Mouse (Mus musculus): ENCODE measurements around the gene Tppp3. TPM values are rescaled to one million over a fixed set of nuclear protein-coding genes. Genes with fewer than 3 reads are reported as not detected.

Gene Tppp3
- polyA plus RNA-seq (2012; ENCODE audit: low replicate concordance): 2.1 and 3.3 TPM in 2 replicates

DNA sequence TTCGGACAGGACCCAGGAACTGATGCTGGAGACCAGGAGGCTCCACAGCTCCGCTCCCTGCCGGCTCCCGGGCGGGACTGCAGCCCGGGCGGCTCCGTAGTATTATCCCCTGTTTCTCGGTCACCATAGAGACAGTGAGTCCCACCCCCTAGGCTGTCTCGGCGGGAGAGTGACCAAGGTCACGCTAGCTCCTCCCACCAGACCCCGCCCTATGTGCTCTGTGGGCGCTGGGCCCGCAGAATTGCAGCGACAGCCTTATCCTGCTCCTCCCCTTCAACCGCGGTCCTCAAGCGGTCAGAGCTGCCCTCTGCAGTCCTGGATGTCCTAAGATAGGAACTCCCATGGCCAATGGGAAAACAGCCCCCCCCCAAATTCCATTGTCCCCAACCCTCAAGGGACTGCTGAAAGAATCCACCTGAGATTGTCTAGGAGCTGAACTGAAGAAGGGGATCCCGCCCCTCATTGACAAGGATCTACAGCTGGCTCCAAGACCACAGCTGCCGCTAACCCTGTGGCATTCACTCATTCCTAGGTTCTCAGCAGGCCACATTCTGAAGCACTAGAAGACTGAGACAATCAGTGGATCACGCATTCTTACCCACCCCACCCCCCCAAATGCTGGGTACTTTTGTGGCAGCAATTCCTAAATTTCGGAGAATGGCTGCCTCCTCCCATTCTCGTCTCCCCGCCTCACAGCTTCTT lies at the start of gene Tppp3:
Tppp3 (minus strand) TSS at position 213 of the 702 bp plus-strand sequence.

DNA sequence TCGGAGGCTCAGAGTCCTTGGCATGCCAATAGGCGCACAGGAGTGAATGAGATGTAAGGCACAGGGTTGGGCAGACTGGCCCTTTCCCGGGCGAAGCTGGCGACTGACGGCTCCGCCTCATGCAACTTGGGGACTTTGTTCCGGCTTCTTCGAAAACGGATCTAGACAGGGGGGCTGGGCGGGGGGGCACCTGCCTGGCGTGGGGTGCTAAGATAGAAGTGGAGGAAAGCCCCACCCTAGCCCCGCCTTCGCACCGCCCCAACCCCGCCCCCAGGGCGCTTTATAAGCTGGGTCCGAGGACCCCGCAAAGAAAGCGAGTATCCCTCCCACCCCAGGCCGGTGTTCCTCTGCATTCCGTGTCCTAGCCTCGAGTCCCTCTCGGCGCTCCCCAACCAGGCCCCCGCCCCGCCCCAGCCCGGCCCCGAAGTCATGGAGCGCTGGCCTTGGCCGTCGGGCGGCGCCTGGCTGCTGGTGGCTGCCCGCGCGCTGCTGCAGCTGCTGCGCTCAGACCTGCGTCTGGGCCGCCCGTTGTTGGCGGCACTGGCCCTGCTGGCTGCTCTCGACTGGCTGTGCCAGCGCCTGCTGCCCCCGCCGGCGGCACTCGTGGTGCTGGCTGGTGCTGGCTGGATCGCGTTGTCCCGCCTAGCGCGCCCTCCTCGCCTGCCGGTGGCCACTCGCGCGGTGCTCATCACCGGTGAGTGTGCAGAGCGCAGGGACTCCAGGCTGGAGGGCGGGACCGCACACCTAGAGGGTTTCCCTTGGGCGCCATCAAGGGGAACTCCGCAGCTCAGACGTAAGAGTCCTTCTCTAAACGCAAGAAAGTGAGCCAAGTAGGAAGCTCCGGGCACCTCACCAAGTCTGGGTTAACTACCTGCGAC lies 47.3 kb upstream of the Tppp3 start, which contains the start of gene Hsd11b2:
Hsd11b2 (plus strand) TSS at position 320 of the 878 bp plus-strand sequence.

GRCm38 (mm10) chr8:105496439-105497180 lies 25.3 kb upstream of the Tppp3 start, which contains the start of gene Zdhhc1:
TSS of gene Zdhhc1 (minus strand) at chr8:105496902.

Other genes with a start within 250 kb of the Tppp3 start
- gene D230025D16Rik, start 246.4 kb downstream of the Tppp3 start, polyA plus RNA-seq (2012; ENCODE audit: low replicate concordance): 4.3 and 5.7 TPM in 2 replicates
- gene B3gnt9, start 216.4 kb downstream of the Tppp3 start, polyA plus RNA-seq (2012; ENCODE audit: low replicate concordance): 9.6 and 20.1 TPM in 2 replicates
- 23.2 and 23.7 TPM in 2 replicates for gene Tradd, start 206.9 kb downstream of the Tppp3 start, polyA plus RNA-seq (2012; ENCODE audit: low replicate concordance)
- gene Fbxl8, start 206.9 kb downstream of the Tppp3 start, polyA plus RNA-seq (2012; ENCODE audit: low replicate concordance): 9.4 and 9.9 TPM in 2 replicates
- gene Hsf4, start 201.7 kb downstream of the Tppp3 start, polyA plus RNA-seq (2012; ENCODE audit: low replicate concordance): 0.42 and 0.66 TPM in 2 replicates
- gene Nol3, start 195.4 kb downstream of the Tppp3 start, polyA plus RNA-seq (2012; ENCODE audit: low replicate concordance): 0.16 and 0.17 TPM in 2 replicates
- 0.70 and 1.6 TPM in 2 replicates for gene 4931428F04Rik, start 181.7 kb downstream of the Tppp3 start, polyA plus RNA-seq (2012; ENCODE audit: low replicate concordance)
- gene Exoc3l, start 175.4 kb downstream of the Tppp3 start, polyA plus RNA-seq (2012; ENCODE audit: low replicate concordance): 8.9 and 13.3 TPM in 2 replicates
- 112 and 208 TPM in 2 replicates for gene E2f4, start 173.9 kb downstream of the Tppp3 start, polyA plus RNA-seq (2012; ENCODE audit: low replicate concordance)
- gene Elmo3, start 165.9 kb downstream of the Tppp3 start, polyA plus RNA-seq (2012; ENCODE audit: low replicate concordance): 1.1 and 2.1 TPM in 2 replicates
- gene Lrrc29, start 145.2 kb downstream of the Tppp3 start, polyA plus RNA-seq (2012; ENCODE audit: low replicate concordance): 1.7 and 5.1 TPM in 2 replicates
- 33.2 and 55.2 TPM in 2 replicates for gene Tmem208, start 145.2 kb downstream of the Tppp3 start, polyA plus RNA-seq (2012; ENCODE audit: low replicate concordance)
- 12.1 and 15.3 TPM in 2 replicates for gene Fhod1, start 123.6 kb downstream of the Tppp3 start, polyA plus RNA-seq (2012; ENCODE audit: low replicate concordance)
- gene Slc9a5, start 122.7 kb downstream of the Tppp3 start, polyA plus RNA-seq (2012; ENCODE audit: low replicate concordance): 1.3 and 1.5 TPM in 2 replicates
- gene Plekhg4, start 98.3 kb downstream of the Tppp3 start, polyA plus RNA-seq (2012; ENCODE audit: low replicate concordance): not detected in 2 replicates
- not detected in 2 replicates for gene Kctd19, start 58.0 kb downstream of the Tppp3 start, polyA plus RNA-seq (2012; ENCODE audit: low replicate concordance)
- 0.57 and 0.61 TPM in 2 replicates for gene Lrrc36, start 58.0 kb downstream of the Tppp3 start, polyA plus RNA-seq (2012; ENCODE audit: low replicate concordance)
- 5.9 and 9.0 TPM in 2 replicates for gene Zdhhc1, start 25.4 kb upstream of the Tppp3 start, polyA plus RNA-seq (2012; ENCODE audit: low replicate concordance)
- not detected in 2 replicates for gene Hsd11b2, start 47.2 kb upstream of the Tppp3 start, polyA plus RNA-seq (2012; ENCODE audit: low replicate concordance)
- gene Atp6v0d1, start 94.5 kb upstream of the Tppp3 start, polyA plus RNA-seq (2012; ENCODE audit: low replicate concordance): 11.0 and 23.8 TPM in 2 replicates
- 14.4 and 23.5 TPM in 2 replicates for gene Ripor1, start 133.7 kb upstream of the Tppp3 start, polyA plus RNA-seq (2012; ENCODE audit: low replicate concordance)
- gene Ctcf, start 165.0 kb upstream of the Tppp3 start, polyA plus RNA-seq (2012; ENCODE audit: low replicate concordance): 145 and 319 TPM in 2 replicates
- not detected in 2 replicates for gene Agrp, start 165.9 kb upstream of the Tppp3 start, polyA plus RNA-seq (2012; ENCODE audit: low replicate concordance)
- gene Carmil2, start 214.7 kb upstream of the Tppp3 start, polyA plus RNA-seq (2012; ENCODE audit: low replicate concordance): 30.2 and 108 TPM in 2 replicates
- gene Acd, start 229.6 kb upstream of the Tppp3 start, polyA plus RNA-seq (2012; ENCODE audit: low replicate concordance): 16.0 and 76.2 TPM in 2 replicates
- gene Pard6a, start 229.6 kb upstream of the Tppp3 start, polyA plus RNA-seq (2012; ENCODE audit: low replicate concordance): 2.0 and 16.3 TPM in 2 replicates
- not detected in 2 replicates for gene 4933405L10Rik, start 236.1 kb upstream of the Tppp3 start, polyA plus RNA-seq (2012; ENCODE audit: low replicate concordance)
- 33.4 and 64.7 TPM in 2 replicates for gene Enkd1, start 236.7 kb upstream of the Tppp3 start, polyA plus RNA-seq (2012; ENCODE audit: low replicate concordance)